18 mouse cellular contexts compared by ENCODE assay signal in genomic region chr2:92693024-92693423, GRCm38 (mm10).
"Had no signal": no experiment of that assay in that cellular context is flagged by ENCODE, and none has a peak within 500 bp of the region (broad histone marks: within the 10 kb centered on the region; RNA-seq: fewer than 3 reads in every experiment).

No protein-coding gene starts in this region.

- H3K4me2 ChIP-seq: kidney, embryonic 15.5 days; limb, embryonic 12.5 days; limb, embryonic 15.5 days; liver, embryonic 11.5 days; lung, embryonic 14.5 days; midbrain, embryonic 13.5 days; neural tube, embryonic 12.5 days; neural tube, embryonic 15.5 days had no signal

- H3K9ac ChIP-seq: kidney, embryonic 15.5 days; limb, embryonic 12.5 days; limb, embryonic 15.5 days; liver, embryonic 14.5 days; liver, postnatal 0 days; lung, embryonic 14.5 days; midbrain, embryonic 13.5 days; neural tube, embryonic 12.5 days; neural tube, embryonic 15.5 days had no signal

- ATAC-seq: liver, postnatal 0 days; lung, postnatal 0 days; midbrain, embryonic 13.5 days had no signal

- H3K27ac ChIP-seq: kidney, embryonic 15.5 days; limb, embryonic 12.5 days; limb, embryonic 15.5 days; liver, embryonic 14.5 days; macrophage; midbrain, embryonic 10.5 days; midbrain, embryonic 13.5 days; neural tube, embryonic 12.5 days; neural tube, embryonic 15.5 days had no signal

- H3K4me3 ChIP-seq: kidney, embryonic 15.5 days; limb, embryonic 12.5 days; limb, embryonic 15.5 days; megakaryocyte, embryonic 14.5 days; midbrain, embryonic 10.5 days; midbrain, embryonic 13.5 days; neural tube, embryonic 12.5 days; neural tube, embryonic 15.5 days had no signal

- H3K36me3 ChIP-seq: kidney, embryonic 15.5 days; limb, embryonic 12.5 days; limb, embryonic 15.5 days; midbrain, embryonic 10.5 days; midbrain, embryonic 13.5 days; neural tube, embryonic 12.5 days; neural tube, embryonic 15.5 days had no signal

- H3K4me1 ChIP-seq: limb, embryonic 15.5 days; megakaryocyte, embryonic 14.5 days had no signal

- DNase-seq: kidney, adult 8-10 months; kidney, postnatal 10 days; liver, postnatal 0 days; lung, embryonic 14.5 days; thymus, adult 18-20 months; thymus, postnatal 36 days had no signal

- H3K9me3 ChIP-seq: kidney, embryonic 15.5 days; limb, embryonic 12.5 days; limb, embryonic 15.5 days; megakaryocyte, embryonic 14.5 days; midbrain, embryonic 10.5 days; midbrain, embryonic 13.5 days; neural tube, embryonic 12.5 days; neural tube, embryonic 15.5 days had no signal

- H3K27me3 ChIP-seq: kidney, embryonic 15.5 days; limb, embryonic 12.5 days; limb, embryonic 15.5 days; midbrain, embryonic 13.5 days; neural tube, embryonic 15.5 days had no signal
